Mouse (Mus musculus) ES-CJ7 (cell line): Measurements from ENCODE around the gene Ripk4.

Source experiments
- DNase-seq: peaks from one replicate; pipeline ENCODE4 v3.0.0; 2011; ENCODE audit warnings: low read depth, low spot score

The Ripk4 gene

GRCm38 (mm10) chr16:97734760-97735322 lies 28.7 kb downstream of the Ripk4 start:
- no peak for DNase-seq

- no peak for DNase-seq
Observed at GRCm38 (mm10) chr16:97733599-97733998, 30.0 kb downstream of the Ripk4 start.

GRCm38 (mm10) chr16:97730321-97730720 lies 33.3 kb downstream of the Ripk4 start:
- DNase-seq, result no peak

GRCm38 (mm10) chr16:97726436-97726835 lies 37.2 kb downstream of the Ripk4 start:
- DNase-seq, result no peak

GRCm38 (mm10) chr16:97720093-97720492 lies 43.5 kb downstream of the Ripk4 start:
- no peak for DNase-seq

GRCm38 (mm10) chr16:97719392-97719983 lies 44.1 kb downstream of the Ripk4 start:
- DNase-seq, result no peak

- no peak for DNase-seq
Observed at GRCm38 (mm10) chr16:97716567-97716966, 47.0 kb downstream of the Ripk4 start.

- DNase-seq, result no peak
Observed at GRCm38 (mm10) chr16:97712129-97712528, 51.5 kb downstream of the Ripk4 start.

- DNase-seq, result no peak
Observed at GRCm38 (mm10) chr16:97701871-97702270, 61.7 kb downstream of the Ripk4 start.

GRCm38 (mm10) chr16:97697769-97698168 lies 65.8 kb downstream of the Ripk4 start:
- DNase-seq, result peak; percentile 13

- no peak for DNase-seq
Observed at GRCm38 (mm10) chr16:97695709-97696108, 67.9 kb downstream of the Ripk4 start.
